8 mouse cellular contexts compared by ENCODE assay signal in genomic region chrX:155216271-155216670, GRCm38 (mm10). TPM values are rescaled to one million over a fixed set of nuclear protein-coding genes. Genes with fewer than 3 reads are reported as not detected.
DNase-seq lines count a peak whose midpoint lies in the region; ATAC-seq lines count a peak whose summit lies in the region.

Sat1 (minus strand) TSS chrX:155216449.

- peak within 1 kb of the TSS; percentile 38 for H3K4me3 ChIP-seq in forebrain, embryonic 11.5 days (ENCODE audit: low read depth, low read length)
- peak within 1 kb of the TSS; percentile 69 for H3K4me3 ChIP-seq in heart, embryonic 16.5 days (ENCODE audit: low read length)
- peak within 1 kb of the TSS; percentile 65 for H3K4me3 ChIP-seq in liver, embryonic 15.5 days (replicated peaks)
- H3K4me3 ChIP-seq in neural tube, embryonic 12.5 days = peak within 1 kb of the TSS; percentile 44

- peak; percentile 98 for ATAC-seq in forebrain, embryonic 11.5 days (replicated peaks; ENCODE audit: low FRiP score)
- ATAC-seq in heart, embryonic 16.5 days (replicated peaks; ENCODE audit: extremely low read depth, insufficient read depth, low FRiP score) = peak; percentile 99
- peak; percentile 99 for ATAC-seq in liver, embryonic 15.5 days (ENCODE audit: insufficient read depth)
- ATAC-seq in neural tube, embryonic 12.5 days (ENCODE audit: low FRiP score, low read depth) = peak; percentile 98

- H3K4me1 ChIP-seq in forebrain, embryonic 11.5 days (replicated peaks; ENCODE audit: control insufficient read depth, insufficient read depth, low read length) = no peaks in the 10 kb centered on the region
- H3K4me1 ChIP-seq in heart, embryonic 16.5 days (ENCODE audit: control insufficient read depth, insufficient read depth, low read length) = no peaks in the 10 kb centered on the region
- no peaks in the 10 kb centered on the region for H3K4me1 ChIP-seq in liver, embryonic 15.5 days (replicated peaks)
- no peaks in the 10 kb centered on the region for H3K4me1 ChIP-seq in neural tube, embryonic 12.5 days

- peak within 1 kb of the TSS; percentile 49 for H3K4me2 ChIP-seq in forebrain, embryonic 11.5 days (ENCODE audit: low read depth, low read length, severe bottlenecking)
- peak within 1 kb of the TSS; percentile 65 for H3K4me2 ChIP-seq in heart, embryonic 16.5 days (ENCODE audit: low read depth, low read length)
- peak within 1 kb of the TSS; percentile 71 for H3K4me2 ChIP-seq in liver, embryonic 15.5 days
- peak within 1 kb of the TSS; percentile 55 for H3K4me2 ChIP-seq in neural tube, embryonic 12.5 days (replicated peaks)

- peak; percentile 84 to 86 for DNase-seq in CD8-positive naive resting alpha-beta T cell, adult 2 months (ENCODE audit: low read depth in 2 of 2, low spot score in 2 of 2)
- DNase-seq in c-Kit-positive CD71-negative TER-119-negative erythroid progenitor cells, embryonic 14.5 days (ENCODE audit: low read depth) = peak; percentile 74
- peak; percentile 90 for DNase-seq in forebrain, embryonic 11.5 days (ENCODE audit: low spot score)
- peak; percentile 96 for DNase-seq in kidney, postnatal 36 days
- peak; percentile 80 for DNase-seq in telencephalon, adult 2 months (ENCODE audit: low read depth, low spot score)

- H3K27ac ChIP-seq in forebrain, embryonic 11.5 days (ENCODE audit: low read depth, low read length) = no peak within 1 kb of the TSS
- peak within 1 kb of the TSS; percentile 80 for H3K27ac ChIP-seq in heart, embryonic 16.5 days (ENCODE audit: low read length)
- peak within 1 kb of the TSS; percentile 74 for H3K27ac ChIP-seq in liver, embryonic 15.5 days (replicated peaks)
- no peak within 1 kb of the TSS for H3K27ac ChIP-seq in neural tube, embryonic 12.5 days

- H3K36me3 ChIP-seq in forebrain, embryonic 11.5 days (ENCODE audit: control insufficient read depth, insufficient read depth, low read length) = no peaks in the 10 kb centered on the region
- no peaks in the 10 kb centered on the region for H3K36me3 ChIP-seq in heart, embryonic 16.5 days (ENCODE audit: control insufficient read depth, insufficient read depth)
- 0 out of 2 replicates have a peak, but pooled peaks cover 2% of the 10 kb centered on the region for H3K36me3 ChIP-seq in liver, embryonic 15.5 days (replicated peaks)
- H3K36me3 ChIP-seq in neural tube, embryonic 12.5 days = no peaks in the 10 kb centered on the region

- WGBS in forebrain, embryonic 11.5 days = 21% methylated on average over 26 of the region's 26 CpGs
- WGBS in heart, embryonic 16.5 days = 14% methylated on average over 23 of the region's 26 CpGs
- 16% methylated on average over 26 of the region's 26 CpGs for WGBS in liver, embryonic 15.5 days (ENCODE audit: insufficient replicate concordance)
- WGBS in neural tube, embryonic 12.5 days = 16% methylated on average over 26 of the region's 26 CpGs

- H3K9me3 ChIP-seq in forebrain, embryonic 11.5 days (ENCODE audit: control insufficient read depth, low read length) = no peaks in the 10 kb centered on the region
- no peaks in the 10 kb centered on the region for H3K9me3 ChIP-seq in heart, embryonic 16.5 days (replicated peaks; ENCODE audit: control insufficient read depth, low read length)
- H3K9me3 ChIP-seq in liver, embryonic 15.5 days (replicated peaks) = no peaks in the 10 kb centered on the region
- no peaks in the 10 kb centered on the region for H3K9me3 ChIP-seq in neural tube, embryonic 12.5 days

- no peaks in the 10 kb centered on the region for H3K27me3 ChIP-seq in forebrain, embryonic 11.5 days (ENCODE audit: control insufficient read depth, insufficient read depth, low read length)
- H3K27me3 ChIP-seq in heart, embryonic 16.5 days (ENCODE audit: control insufficient read depth, insufficient read depth, low read length) = no peaks in the 10 kb centered on the region
- no peaks in the 10 kb centered on the region for H3K27me3 ChIP-seq in liver, embryonic 15.5 days
- no peaks in the 10 kb centered on the region for H3K27me3 ChIP-seq in neural tube, embryonic 12.5 days (replicated peaks)

- H3K9ac ChIP-seq in forebrain, embryonic 11.5 days (ENCODE audit: low read length) = peak within 1 kb of the TSS; percentile 48; the same call in 1 of the 2 replicates
- H3K9ac ChIP-seq in heart, embryonic 16.5 days (ENCODE audit: low read length) = peak within 1 kb of the TSS; percentile 78
- peak within 1 kb of the TSS; percentile 57 for H3K9ac ChIP-seq in liver, embryonic 15.5 days
- H3K9ac ChIP-seq in neural tube, embryonic 12.5 days = peak within 1 kb of the TSS; percentile 44; the same call in 1 of the 2 replicates

RNA-seq across cellular contexts. Expression of gene Sat1, which starts in this region (rescaled TPM):
- polyA plus RNA-seq in forebrain, embryonic 11.5 days (2014; fragmentation: Nextera tagmentation; extraction: Ambion mirVana) = 64.3 and 65.1 TPM in 2 replicates
- 118 and 124 TPM in 2 replicates for polyA plus RNA-seq in heart, embryonic 16.5 days (2015; fragmentation: Nextera tagmentation; extraction: Ambion mirVana)
- 101 and 104 TPM in 2 replicates for polyA plus RNA-seq in liver, embryonic 15.5 days (2015; fragmentation: Nextera tagmentation; extraction: Ambion mirVana)
- 71.7 and 75.3 TPM in 2 replicates for polyA plus RNA-seq in neural tube, embryonic 12.5 days (2016; fragmentation: Nextera tagmentation; extraction: Ambion mirVana)

Comparison
In these comparisons a context has a peak if more than half of its experiments do, and no peak if none do; other contexts are left out.
1. H3K27ac ChIP-seq: peak in heart, embryonic 16.5 days (single experiment) and liver, embryonic 15.5 days (single experiment); none in forebrain, embryonic 11.5 days (single experiment) and neural tube, embryonic 12.5 days (single experiment).
2. Peak in every context shown above with its lines, with median percentiles within 50 percentile points of each other: DNase-seq, ATAC-seq, H3K4me2 ChIP-seq, H3K4me3 ChIP-seq and H3K9ac ChIP-seq.